Mouse (Mus musculus) hindbrain, embryonic 11.5 days (tissue): ENCODE measurements around the gene Lkaaear1. TPM values are rescaled to one million over a fixed set of nuclear protein-coding genes. Genes with fewer than 3 reads are reported as not detected.

Experiments used
- ATAC-seq: fragments of 200-750 bp; cut with Nextera tagmentation; 2 replicates; pipeline ENCODE4 v1.8.0; 2017; ENCODE audit warnings: mild to moderate bottlenecking, moderate TSS enrichment, moderate library complexity; ENCODE audit not compliant: low FRiP score
- DNase-seq: peaks from one replicate; pipeline ENCODE4 v3.0.0-alpha.2; 2015; ENCODE audit warnings: low spot score
- H3K27ac ChIP-seq: fragments of 300-500 bp; sonication (generic); 2 replicates; pipeline ENCODE4 v1.5.1; 2014; ENCODE audit warnings: mild to moderate bottlenecking, low read depth, low read length
- H3K27me3 ChIP-seq: fragments of 300-500 bp; sonication (generic); 2 replicates; pipeline ENCODE4 v1.6.1; 2014; ENCODE audit warnings: mild to moderate bottlenecking, low read length, moderate library complexity, mixed read lengths; ENCODE audit not compliant: control insufficient read depth, insufficient read depth
- H3K36me3 ChIP-seq: fragments of 300-500 bp; sonication (generic); 2 replicates; pipeline ENCODE4 v1.6.1; 2014; ENCODE audit warnings: mild to moderate bottlenecking, low read length, moderate library complexity, mixed read lengths; ENCODE audit not compliant: control insufficient read depth, insufficient read depth
- H3K4me1 ChIP-seq: fragments of 300-500 bp; sonication (generic); replicated peaks from 2 replicates; pipeline ENCODE4 v1.6.1; 2014; ENCODE audit warnings: low read length, mixed read lengths; ENCODE audit not compliant: control insufficient read depth, insufficient read depth
- H3K4me2 ChIP-seq: fragments of 300-500 bp; sonication (generic); replicated peaks from 2 replicates; pipeline ENCODE4 v1.6.1; 2014; ENCODE audit warnings: mild to moderate bottlenecking, low read depth, low read length
- H3K4me3 ChIP-seq: fragments of 300-500 bp; sonication (generic); 2 replicates; pipeline ENCODE4 v1.5.1; 2014; ENCODE audit warnings: low read depth, low read length
- H3K9ac ChIP-seq: fragments of 300-500 bp; sonication (generic); 2 replicates; pipeline ENCODE4 v1.6.1; 2014; ENCODE audit warnings: low read depth, low read length
- H3K9me3 ChIP-seq: fragments of 300-500 bp; sonication (generic); 2 replicates; pipeline ENCODE4 v1.6.1; 2016; ENCODE audit warnings: low read length; ENCODE audit not compliant: control insufficient read depth
- WGBS: fragments of 180-500 bp; shearing (Covaris S2); extraction: QIAGEN DNeasy Blood & Tissue Kit; methylation state at CpG from one replicate; pipeline ENCODE4 v1.1.7; 2014; 5-methylcytosine and 5-hydroxymethylcytosine counted together
- polyA plus RNA-seq: library from polyadenylated mRNA; unstranded; fragments of >200 nt; fragmentation: Nextera tagmentation; extraction: Ambion mirVana; gene quantifications from 2 replicates; pipeline ENCODE4 v1.2.1, GENCODE M21; 2014

Gene Lkaaear1
- polyA plus RNA-seq, 1 experiment from 2014 or later = not detected

DNA sequence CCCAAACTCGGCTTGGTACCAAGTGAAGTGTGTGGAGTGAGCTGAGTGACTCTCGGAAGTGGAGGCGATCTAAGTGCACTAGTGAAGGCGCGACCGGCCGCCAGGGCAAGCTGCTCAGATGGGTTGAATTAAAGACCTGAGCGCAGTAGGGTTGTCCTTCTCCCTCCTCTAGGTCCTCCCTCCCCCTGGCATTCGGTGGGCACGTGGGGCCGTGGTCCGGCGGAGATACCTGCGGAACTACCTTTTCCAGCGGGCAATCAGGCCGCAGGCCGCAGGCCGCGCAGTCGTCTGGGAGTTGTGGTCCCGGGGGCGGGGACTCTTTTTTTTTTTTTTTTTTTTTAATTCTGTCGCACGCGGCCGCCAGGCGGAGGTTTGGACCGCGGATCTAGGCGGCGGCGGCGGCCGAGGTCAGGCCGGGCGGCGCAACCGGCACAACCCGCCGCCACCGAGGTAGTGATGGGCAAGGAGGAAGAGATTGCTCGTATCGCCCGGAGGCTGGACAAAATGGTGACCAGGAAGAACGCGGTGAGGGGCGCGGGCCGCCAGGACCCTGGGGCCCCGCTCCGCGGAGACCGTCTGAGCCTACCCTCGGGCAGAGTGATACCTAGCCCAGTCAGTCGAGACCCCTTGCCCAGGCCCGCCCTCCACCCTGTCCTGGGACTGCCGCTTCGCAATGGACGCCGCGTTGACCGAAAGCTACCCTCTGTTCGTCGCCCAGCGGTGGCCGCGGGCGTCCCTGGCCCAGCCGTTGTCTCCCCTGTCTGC is 18.1 kb downstream of the Lkaaear1 start, which contains the start of gene Tcea2:
Tcea2 (plus strand) TSS at position 360 of the 765 bp plus-strand sequence.
- no peaks in the 10 kb centered on the region for H3K27me3 ChIP-seq
- H3K9me3 ChIP-seq = no peaks in the 10 kb centered on the region
- peak; percentile 69 for ATAC-seq
- no peak within 1 kb of the TSS for H3K27ac ChIP-seq
- H3K4me1 ChIP-seq = peaks cover 7% of the 10 kb centered on the region
- H3K4me3 ChIP-seq = peak within 1 kb of the TSS; percentile 64
- peak within 1 kb of the TSS; percentile 95 for H3K4me2 ChIP-seq
- H3K9ac ChIP-seq = peak within 1 kb of the TSS; percentile 82
- peak; percentile 76 for DNase-seq
- WGBS = under 1% methylated on average over 69 of the region's 69 CpGs
- no peaks in the 10 kb centered on the region for H3K36me3 ChIP-seq

DNA sequence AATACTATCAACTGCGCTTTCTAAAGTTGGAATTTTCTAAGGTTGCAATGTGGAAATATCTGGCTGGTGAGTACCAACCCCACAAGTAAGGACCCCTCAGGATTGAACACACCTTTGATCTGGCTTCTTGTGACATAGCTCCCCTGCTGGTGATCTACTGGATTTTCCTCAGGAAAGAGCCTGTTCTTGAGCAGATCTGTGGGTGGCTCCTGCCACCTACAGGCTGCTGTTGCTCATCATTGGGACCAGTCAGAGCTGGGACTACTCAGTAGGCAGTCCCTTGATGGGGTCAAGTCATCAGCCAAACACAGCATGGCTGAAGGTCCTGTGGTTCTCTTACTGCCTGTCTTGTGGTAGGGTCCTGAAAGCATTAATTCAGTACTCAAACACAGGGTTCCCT is 19.5 kb downstream of the Lkaaear1 start:
- DNase-seq = peak; percentile 78
- 50% methylated on average over 1 of the region's 1 CpGs for whole genome bisulfite sequencing
- ATAC-seq = peak; percentile 60
- Histone ChIP-seq H3K4me3 (no peak overlapping the region), H3K9ac (no peak overlapping the region), H3K4me1 (peaks cover 7% of the 10 kb centered on the region), H3K36me3 (no peaks in the 10 kb centered on the region), H3K4me2 (no peak overlapping the region), H3K27ac (no peak overlapping the region), H3K27me3 (no peaks in the 10 kb centered on the region), H3K9me3 (no peaks in the 10 kb centered on the region)

DNA sequence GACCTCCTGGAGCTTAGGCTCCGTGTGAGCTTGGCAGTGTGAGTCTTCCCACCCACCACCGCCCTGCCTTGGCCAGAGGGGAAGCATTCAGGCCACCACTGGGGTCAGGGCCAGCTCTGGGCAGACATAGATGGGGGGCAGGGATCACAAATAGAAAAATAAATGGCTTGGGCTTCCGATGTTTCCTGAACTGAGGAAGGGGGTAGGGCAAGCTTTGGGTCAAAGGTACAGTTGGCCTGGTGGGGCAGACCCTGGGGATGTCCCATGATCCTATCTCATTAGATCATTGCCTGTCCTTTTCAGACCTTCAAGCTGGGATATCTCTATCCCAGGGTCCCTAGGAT is 20.5 kb downstream of the Lkaaear1 start:
- Histone ChIP-seq H3K36me3 (no peaks in the 10 kb centered on the region), H3K9me3 (no peaks in the 10 kb centered on the region), H3K27ac (no peak overlapping the region), H3K9ac (no peak overlapping the region), H3K4me3 (no peak overlapping the region), H3K27me3 (peaks cover 1% of the 10 kb centered on the region), H3K4me2 (no peak overlapping the region), H3K4me1 (peaks cover 7% of the 10 kb centered on the region)
- no peak for DNase-seq
- 57% methylated on average over 3 of the region's 3 CpGs for WGBS
- no peak for ATAC-seq

DNA sequence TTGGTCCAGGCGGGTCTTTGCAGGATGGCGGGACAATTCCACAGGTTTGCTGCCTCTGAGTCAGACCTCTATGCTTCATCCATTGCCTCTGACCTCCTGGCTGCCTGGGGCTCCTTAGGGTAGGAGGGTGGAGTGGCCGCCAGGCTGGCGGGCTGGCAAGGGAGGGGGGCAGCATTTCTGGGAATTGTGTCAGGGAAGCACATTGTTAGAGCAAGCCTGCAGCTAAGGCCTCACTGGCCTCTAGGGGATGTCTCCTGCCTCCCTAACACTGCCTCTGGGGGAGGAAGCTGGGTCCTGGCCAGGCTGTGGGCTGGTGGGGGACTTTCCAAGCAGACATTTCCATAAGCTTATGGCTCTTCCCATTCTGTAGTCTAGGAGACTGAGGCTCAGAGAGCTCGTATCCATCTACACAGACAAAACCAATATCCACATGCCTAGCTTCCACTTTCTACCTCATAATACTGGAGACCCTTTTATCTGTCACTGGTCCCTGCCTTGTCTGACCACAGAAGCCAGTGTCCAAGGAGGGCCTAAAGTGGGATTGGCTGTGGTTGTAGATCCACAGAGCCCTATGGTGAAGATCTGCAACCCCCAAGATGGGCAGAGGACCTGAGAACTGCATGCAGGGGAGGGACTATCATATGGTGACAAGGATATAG is 21.0 kb downstream of the Lkaaear1 start:
- peaks cover 6% of the 10 kb centered on the region for H3K27me3 ChIP-seq
- 58% methylated on average over 4 of the region's 5 CpGs for WGBS
- no peaks in the 10 kb centered on the region for H3K9me3 ChIP-seq
- no peaks in the 10 kb centered on the region for H3K36me3 ChIP-seq
- ATAC-seq (no peak), DNase-seq (no peak)
- no peak overlapping the region for H3K4me3 ChIP-seq
- H3K27ac ChIP-seq = no peak overlapping the region
- peaks cover 7% of the 10 kb centered on the region for H3K4me1 ChIP-seq
- no peak overlapping the region for H3K4me2 ChIP-seq
- no peak overlapping the region for H3K9ac ChIP-seq

DNA sequence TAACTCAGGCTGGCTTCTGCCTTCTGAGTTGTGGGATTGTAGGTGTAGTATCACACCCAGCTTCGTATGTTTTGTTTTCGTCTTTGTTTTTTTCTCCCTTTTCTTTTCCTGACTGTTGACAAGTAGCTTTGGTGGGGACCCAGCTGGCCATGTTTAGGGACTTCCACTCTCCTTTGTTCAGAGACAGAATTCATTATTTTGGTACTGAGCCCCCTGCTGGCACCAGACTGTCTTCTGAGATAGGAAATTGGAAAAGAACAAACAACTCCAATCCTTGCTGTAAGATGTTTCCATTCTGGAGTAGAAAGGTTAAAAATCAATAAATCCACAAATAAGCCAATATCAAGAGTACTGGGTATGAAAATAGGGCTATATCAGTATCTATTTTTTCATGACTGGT is 21.8 kb downstream of the Lkaaear1 start:
- no peak overlapping the region for H3K9ac ChIP-seq

DNA sequence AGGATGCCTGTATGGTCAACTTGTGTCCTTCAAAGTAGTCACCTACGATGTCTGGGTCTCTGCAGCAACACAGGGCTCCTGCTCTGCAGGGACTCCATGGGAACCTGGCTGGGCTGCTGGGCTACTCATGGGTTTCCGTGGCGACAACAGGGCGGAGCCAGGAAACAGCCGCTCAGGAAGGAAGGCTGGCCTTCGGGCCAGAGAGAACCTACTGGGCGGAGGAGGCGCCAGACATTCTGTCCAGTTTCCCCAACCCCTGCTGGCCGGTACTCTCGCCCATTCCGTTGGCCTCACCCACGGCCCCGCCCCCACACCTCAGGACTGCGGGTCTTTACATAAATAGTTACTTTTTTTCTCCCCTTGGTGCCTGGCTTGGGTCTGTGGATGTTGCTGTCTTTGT is 22.8 kb downstream of the Lkaaear1 start:
- DNase-seq = peak; percentile 67
- no peaks in the 10 kb centered on the region for H3K9me3 ChIP-seq
- peaks cover 24% of the 10 kb centered on the region for H3K27me3 ChIP-seq
- 4% methylated on average over 14 of the region's 14 CpGs for WGBS
- H3K27ac ChIP-seq = no peak overlapping the region; the same call in 1 of the 2 replicates
- no peaks in the 10 kb centered on the region for H3K36me3 ChIP-seq
- ATAC-seq = 0 out of 2 replicates have a peak, but pooled peaks have one; percentile 22
- peak overlapping the region; percentile 17; the same call in 1 of the 2 replicates for H3K4me2 ChIP-seq
- H3K4me3 ChIP-seq = no peak overlapping the region
- H3K4me1 ChIP-seq = peaks cover 9% of the 10 kb centered on the region; the same call in 1 of the 2 replicates
- peak overlapping the region; percentile 44 for H3K9ac ChIP-seq

More for the DNA sequence above, 21.8 kb downstream of the Lkaaear1 start:
- Histone ChIP-seq H3K9me3 (no peaks in the 10 kb centered on the region), H3K27ac (no peak overlapping the region; the same call in 1 of the 2 replicates), H3K4me2 (no peak overlapping the region), H3K27me3 (peaks cover 14% of the 10 kb centered on the region), H3K36me3 (no peaks in the 10 kb centered on the region), H3K4me1 (peaks cover 8% of the 10 kb centered on the region), H3K4me3 (no peak overlapping the region)
- WGBS = 33% methylated on average over 2 of the region's 2 CpGs
- ATAC-seq (no peak), DNase-seq (peak; percentile 63)

DNA sequence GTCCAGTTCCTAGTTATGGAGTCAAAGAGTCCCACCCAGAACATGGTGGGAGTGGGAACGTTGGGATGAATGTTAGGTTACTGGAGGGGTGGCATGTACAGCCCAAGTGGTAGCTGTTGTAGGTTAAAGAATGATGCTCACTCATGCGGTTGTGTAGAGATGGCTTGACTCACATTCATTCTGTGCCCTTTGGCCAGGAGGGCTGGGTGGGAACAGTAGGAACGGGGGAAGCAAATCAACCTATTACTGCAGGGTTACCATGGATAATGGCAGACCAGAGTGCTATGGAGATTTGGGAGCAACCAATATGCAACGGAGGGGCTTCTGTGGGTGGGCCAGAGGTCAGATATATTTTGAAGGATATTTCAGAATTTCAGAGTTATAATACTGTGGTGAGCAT is 23.3 kb downstream of the Lkaaear1 start:
- no peak for ATAC-seq
- WGBS = 82% methylated on average over 4 of the region's 4 CpGs

DNA sequence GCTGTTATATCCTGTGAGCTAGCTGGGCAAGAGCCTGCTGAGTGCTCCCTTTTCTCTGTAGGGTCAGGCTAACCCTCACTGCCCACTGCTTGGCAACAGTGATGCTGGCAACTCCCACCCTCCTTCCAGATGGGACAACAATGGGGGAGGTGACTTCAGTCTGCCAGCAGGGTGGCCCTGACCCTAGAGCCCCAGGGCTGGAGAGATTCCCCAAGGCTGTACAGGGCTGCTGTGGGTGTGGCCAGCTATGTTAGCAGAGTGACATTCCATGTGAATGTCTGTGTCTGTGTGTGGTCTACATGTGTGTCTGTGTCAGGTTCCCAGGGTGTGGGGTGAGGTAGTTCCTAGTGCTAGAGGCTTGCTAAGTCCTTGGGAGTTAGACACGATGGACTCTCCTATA is 24.7 kb downstream of the Lkaaear1 start:
- Histone ChIP-seq H3K27ac (no peak overlapping the region), H3K4me2 (no peak overlapping the region), H3K27me3 (peaks cover 42% of the 10 kb centered on the region), H3K4me3 (no peak overlapping the region), H3K4me1 (peaks cover 9% of the 10 kb centered on the region; the same call in 1 of the 2 replicates), H3K9ac (no peak overlapping the region), H3K36me3 (no peaks in the 10 kb centered on the region), H3K9me3 (no peaks in the 10 kb centered on the region)
- ATAC-seq (0 out of 2 replicates have a peak, but pooled peaks have one; percentile 12), DNase-seq (peak; percentile 44)
- 43% methylated on average over 1 of the region's 1 CpGs for WGBS

More for the DNA sequence above, 23.3 kb downstream of the Lkaaear1 start:
- peaks cover 9% of the 10 kb centered on the region; the same call in 1 of the 2 replicates for H3K4me1 ChIP-seq
- no peak overlapping the region for H3K4me3 ChIP-seq
- no peak overlapping the region for H3K4me2 ChIP-seq
- H3K9ac ChIP-seq = no peak overlapping the region
- no peaks in the 10 kb centered on the region for H3K9me3 ChIP-seq
- peaks cover 29% of the 10 kb centered on the region for H3K27me3 ChIP-seq
- H3K36me3 ChIP-seq = no peaks in the 10 kb centered on the region
- H3K27ac ChIP-seq = no peak overlapping the region
- no peak for DNase-seq
